26 mouse cellular contexts compared by ENCODE assay signal in the genomic region with DNA sequence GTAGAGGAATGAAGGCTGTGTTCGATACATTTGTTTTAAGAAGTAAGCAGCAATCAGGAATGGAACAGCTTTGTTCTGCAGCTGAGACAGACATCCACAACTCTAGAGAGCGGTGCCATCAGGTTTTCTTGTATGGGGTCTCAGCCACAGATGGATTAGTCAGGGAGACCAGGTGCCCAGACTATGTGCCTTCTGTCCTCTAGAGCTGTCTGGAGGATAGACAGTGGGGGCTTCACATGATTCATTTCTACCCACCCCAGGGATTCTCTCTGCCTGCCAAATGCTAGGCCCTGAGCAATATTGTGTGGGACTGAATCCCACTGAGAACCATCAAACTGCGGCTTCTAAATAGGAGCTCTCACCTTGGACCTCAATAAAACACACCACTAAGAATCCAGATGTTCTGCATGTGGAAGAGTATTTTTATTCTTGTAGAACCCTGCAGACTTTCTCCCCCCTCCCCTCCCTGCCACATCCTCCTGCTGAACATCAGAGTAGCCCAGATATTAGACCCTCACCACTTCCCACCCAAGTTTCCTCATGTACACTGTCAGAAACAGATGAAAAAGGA. TPM values are rescaled to one million over a fixed set of nuclear protein-coding genes. Genes with fewer than 3 reads are reported as not detected.
DNase-seq lines count a peak whose midpoint lies in the region; ATAC-seq and TF ChIP-seq lines count a peak whose summit lies in the region.
"Had no signal": no experiment of that assay in that cellular context is flagged by ENCODE, and none has a peak within 500 bp of the region (broad histone marks: within the 10 kb centered on the region; RNA-seq: fewer than 3 reads in every experiment).

No protein-coding gene starts in this region.

- no peaks in the 10 kb centered on the region for H3K36me3 ChIP-seq in forebrain, embryonic 14.5 days (ENCODE audit: control insufficient read depth, insufficient read depth, low read length)
- no peaks in the 10 kb centered on the region for H3K36me3 ChIP-seq in forebrain, embryonic 10.5 days (replicated peaks)
- no peaks in the 10 kb centered on the region for H3K36me3 ChIP-seq in limb, embryonic 12.5 days
- no peaks in the 10 kb centered on the region for H3K36me3 ChIP-seq in limb, embryonic 10.5 days
- no peaks in the 10 kb centered on the region for H3K36me3 ChIP-seq in limb, embryonic 13.5 days
- H3K36me3 ChIP-seq: embryonic facial prominence, embryonic 12.5 days; embryonic facial prominence, embryonic 15.5 days; forebrain, embryonic 12.5 days; heart, embryonic 12.5 days; heart, embryonic 15.5 days; hindbrain, embryonic 10.5 days had no signal

- H3K4me2 ChIP-seq in forebrain, embryonic 14.5 days (ENCODE audit: low read length), result no peak overlapping the region
- H3K4me2 ChIP-seq in limb, embryonic 12.5 days, result no peak overlapping the region
- no peak overlapping the region for H3K4me2 ChIP-seq in limb, embryonic 13.5 days (replicated peaks)
- H3K4me2 ChIP-seq: embryonic facial prominence, embryonic 12.5 days; embryonic facial prominence, embryonic 15.5 days; forebrain, embryonic 12.5 days; heart, embryonic 12.5 days; heart, embryonic 15.5 days; hindbrain, embryonic 14.5 days had no signal

- no peak overlapping the region for H3K4me3 ChIP-seq in forebrain, embryonic 14.5 days (ENCODE audit: low read depth, low read length)
- no peak overlapping the region for H3K4me3 ChIP-seq in forebrain, embryonic 10.5 days
- no peak overlapping the region for H3K4me3 ChIP-seq in layer of hippocampus, adult 2 months
- H3K4me3 ChIP-seq in limb, embryonic 12.5 days (replicated peaks), result no peak overlapping the region
- H3K4me3 ChIP-seq in limb, embryonic 10.5 days, result no peak overlapping the region
- H3K4me3 ChIP-seq in limb, embryonic 13.5 days, result no peak overlapping the region
- H3K4me3 ChIP-seq: embryonic facial prominence, embryonic 12.5 days; embryonic facial prominence, embryonic 15.5 days; forebrain, embryonic 12.5 days; heart, embryonic 12.5 days; heart, embryonic 15.5 days; hindbrain, embryonic 10.5 days had no signal

- H3K4me1 ChIP-seq in forebrain, embryonic 14.5 days (ENCODE audit: control insufficient read depth, insufficient read depth, low read length), result peaks cover 9% of the 10 kb centered on the region
- peaks cover 13% of the 10 kb centered on the region for H3K4me1 ChIP-seq in forebrain, embryonic 10.5 days
- peaks cover 27% of the 10 kb centered on the region for H3K4me1 ChIP-seq in limb, embryonic 12.5 days (replicated peaks)
- peaks cover 16% of the 10 kb centered on the region for H3K4me1 ChIP-seq in limb, embryonic 10.5 days
- peaks cover 19% of the 10 kb centered on the region for H3K4me1 ChIP-seq in limb, embryonic 13.5 days
- H3K4me1 ChIP-seq: embryonic facial prominence, embryonic 12.5 days; heart, embryonic 12.5 days; heart, embryonic 15.5 days; hindbrain, embryonic 10.5 days had no signal

- no peaks in the 10 kb centered on the region for H3K9me3 ChIP-seq in forebrain, embryonic 14.5 days (replicated peaks; ENCODE audit: control insufficient read depth, low read length)
- no peaks in the 10 kb centered on the region for H3K9me3 ChIP-seq in forebrain, embryonic 10.5 days
- H3K9me3 ChIP-seq in limb, embryonic 12.5 days, result 0 out of 2 replicates have a peak, but pooled peaks cover 3% of the 10 kb centered on the region
- no peaks in the 10 kb centered on the region; the same call in 1 of the 2 replicates for H3K9me3 ChIP-seq in limb, embryonic 10.5 days (replicated peaks)
- no peaks in the 10 kb centered on the region for H3K9me3 ChIP-seq in limb, embryonic 13.5 days
- H3K9me3 ChIP-seq: embryonic facial prominence, embryonic 12.5 days; embryonic facial prominence, embryonic 15.5 days; forebrain, embryonic 12.5 days; heart, embryonic 15.5 days; hindbrain, embryonic 10.5 days had no signal

- WGBS in forebrain, embryonic 14.5 days, result 90% methylated on average over 3 of the region's 3 CpGs
- 94% methylated on average over 3 of the region's 3 CpGs for WGBS in forebrain, embryonic 10.5 days
- WGBS in limb, embryonic 12.5 days, result 57% methylated on average over 3 of the region's 3 CpGs
- WGBS in limb, embryonic 10.5 days, result 90% methylated on average over 3 of the region's 3 CpGs
- 57% methylated on average over 3 of the region's 3 CpGs for WGBS in limb, embryonic 13.5 days

- H3K27ac ChIP-seq in forebrain, embryonic 14.5 days (ENCODE audit: low read depth, low read length), result no peak overlapping the region
- H3K27ac ChIP-seq in forebrain, embryonic 10.5 days, result no peak overlapping the region
- H3K27ac ChIP-seq in layer of hippocampus, adult 2 months, result no peak overlapping the region
- 0 out of 2 replicates have a peak overlapping the region, but pooled peaks have one; percentile 25 for H3K27ac ChIP-seq in limb, embryonic 12.5 days
- H3K27ac ChIP-seq in limb, embryonic 10.5 days, result no peak overlapping the region
- no peak overlapping the region for H3K27ac ChIP-seq in limb, embryonic 13.5 days
- H3K27ac ChIP-seq: embryonic facial prominence, embryonic 12.5 days; embryonic facial prominence, embryonic 15.5 days; forebrain, embryonic 12.5 days; heart, embryonic 15.5 days; hindbrain, embryonic 10.5 days; hindbrain, embryonic 14.5 days had no signal

- peak; percentile 16 for DNase-seq in forebrain, embryonic 14.5 days (ENCODE audit: low spot score)
- no peak for DNase-seq in forebrain, embryonic 10.5 days (ENCODE audit: extremely low spot score, low spot score)
- peak; percentile 26 to 55 for DNase-seq in layer of hippocampus, adult 2 months (ENCODE audit: low spot score in 2 of 2)
- DNase-seq in layer of hippocampus, adult 9-10 months (ENCODE audit: low spot score), result no peak
- no peak for DNase-seq in limb, embryonic 10.5 days (ENCODE audit: low spot score)
- no peak for DNase-seq in right cerebral cortex, adult 2 months (ENCODE audit: low spot score in 2 of 2)
- DNase-seq: adrenal gland, adult 8-10 months; adrenal gland, postnatal 25 days; cerebellum, adult 11 months; cerebellum, adult 2 months; cerebellum, adult 9-11 months; cerebellum, postnatal 25 days; gastrocnemius, postnatal 25 days; heart, adult 18-20 months; heart, postnatal 10 days; heart, postnatal 36 days had no signal

- H3K9ac ChIP-seq in forebrain, embryonic 14.5 days (ENCODE audit: low read length), result no peak overlapping the region
- H3K9ac ChIP-seq in limb, embryonic 12.5 days (replicated peaks), result no peak overlapping the region
- H3K9ac ChIP-seq in limb, embryonic 13.5 days, result no peak overlapping the region
- H3K9ac ChIP-seq: embryonic facial prominence, embryonic 12.5 days; embryonic facial prominence, embryonic 15.5 days; forebrain, embryonic 12.5 days; heart, embryonic 12.5 days; heart, embryonic 15.5 days; hindbrain, embryonic 14.5 days had no signal

- H3K27me3 ChIP-seq in forebrain, embryonic 14.5 days (replicated peaks; ENCODE audit: control insufficient read depth, insufficient read depth, low read length), result no peaks in the 10 kb centered on the region
- H3K27me3 ChIP-seq in forebrain, embryonic 10.5 days (ENCODE audit: poor library complexity, severe bottlenecking), result no peaks in the 10 kb centered on the region
- no peaks in the 10 kb centered on the region; the same call in 1 of the 2 replicates for H3K27me3 ChIP-seq in limb, embryonic 12.5 days
- no peaks in the 10 kb centered on the region for H3K27me3 ChIP-seq in limb, embryonic 10.5 days (ENCODE audit: low read depth, poor library complexity, severe bottlenecking)
- H3K27me3 ChIP-seq in limb, embryonic 13.5 days, result 0 out of 2 replicates have a peak, but pooled peaks cover 11% of the 10 kb centered on the region
- H3K27me3 ChIP-seq: embryonic facial prominence, embryonic 12.5 days; embryonic facial prominence, embryonic 15.5 days; forebrain, embryonic 12.5 days; heart, embryonic 12.5 days; heart, embryonic 15.5 days had no signal

- no peak; the same call in 1 of the 2 replicates for ATAC-seq in forebrain, embryonic 14.5 days
- ATAC-seq in limb, embryonic 12.5 days (ENCODE audit: insufficient number of reproducible peaks, insufficient read depth, low FRiP score, low TSS enrichment, low read depth), result peak; percentile 48; the same call in 1 of the 2 replicates
- ATAC-seq in limb, embryonic 13.5 days (ENCODE audit: low FRiP score, low read depth), result peak; percentile 57; the same call in 1 of the 2 replicates
- ATAC-seq: activated CD4-positive, CD25-positive, alpha-beta regulatory T cell, adult 4 months had no signal

- TF ChIP-seq CTCF in layer of hippocampus, adult 2 months (conservative IDR thresholded peaks at IDR 0.05), result no peak

RNA-seq across cellular contexts. Expression of a gene that starts 11.3 kb away (rescaled TPM):
- 14.1 and 14.5 TPM in 2 replicates for polyA plus RNA-seq in forebrain, embryonic 14.5 days (2014; fragmentation: Nextera tagmentation; extraction: Ambion mirVana)
- 2.8 and 3.0 TPM in 2 replicates for polyA plus RNA-seq in forebrain, embryonic 10.5 days (2016; fragmentation: Nextera tagmentation; extraction: Ambion mirVana)
- total RNA-seq in layer of hippocampus, adult 2 months (2021), result 10 to 100 TPM; 14.1 to 18.8 TPM
- 6.6 and 8.3 TPM in 2 replicates for polyA plus RNA-seq in limb, embryonic 12.5 days (2016; fragmentation: Nextera tagmentation; extraction: Ambion mirVana)
- polyA plus RNA-seq in limb, embryonic 10.5 days (2016; fragmentation: Nextera tagmentation; extraction: Ambion mirVana), result 4.3 and 4.8 TPM in 2 replicates
- polyA plus RNA-seq in limb, embryonic 13.5 days (2015; fragmentation: Nextera tagmentation; extraction: Ambion mirVana), result 3.9 TPM in 2 replicates
- polyA plus RNA-seq: activated CD4-positive, CD25-positive, alpha-beta regulatory T cell, adult 4 months had no signal

Comparison
In these comparisons a context has a peak if more than half of its experiments do, and no peak if none do; other contexts are left out.
1. DNase-seq: peak in forebrain, embryonic 14.5 days (single experiment) and layer of hippocampus, adult 2 months (2 of 2); none in forebrain, embryonic 10.5 days (single experiment), layer of hippocampus, adult 9-10 months (single experiment), limb, embryonic 10.5 days (single experiment) and right cerebral cortex, adult 2 months (0 of 2).